Mouse (Mus musculus) G1E (cell line): ENCODE data around the gene Ubxn4.

Experiments
- CTCF ChIP-seq: IDR thresholded peaks from 2 replicates; pipeline ENCODE4 v1.5.1; 2012; ENCODE audit warnings: low read depth, low read length, inconsistent platforms, mixed read lengths
- GATA1 ChIP-seq: IDR thresholded peaks from 2 replicates; pipeline ENCODE4 v1.6.1; 2012; ENCODE audit warnings: borderline replicate concordance, low read length, inconsistent platforms, mixed read lengths
- TAL1 ChIP-seq: conservative IDR thresholded peaks from 2 replicates; pipeline ENCODE4 v1.6.1; 2012; ENCODE audit warnings: low read depth, low read length, inconsistent platforms, mixed read lengths

GRCm38 (mm10) chr1:128221886-128222285 lies 21.9 kb upstream of the Ubxn4 start:
- no peak for TF ChIP-seq CTCF
- TF ChIP-seq TAL1 = no peak
- no peak for TF ChIP-seq GATA1
